Mouse (Mus musculus): ENCODE results near the gene Fam187b.

DNA sequence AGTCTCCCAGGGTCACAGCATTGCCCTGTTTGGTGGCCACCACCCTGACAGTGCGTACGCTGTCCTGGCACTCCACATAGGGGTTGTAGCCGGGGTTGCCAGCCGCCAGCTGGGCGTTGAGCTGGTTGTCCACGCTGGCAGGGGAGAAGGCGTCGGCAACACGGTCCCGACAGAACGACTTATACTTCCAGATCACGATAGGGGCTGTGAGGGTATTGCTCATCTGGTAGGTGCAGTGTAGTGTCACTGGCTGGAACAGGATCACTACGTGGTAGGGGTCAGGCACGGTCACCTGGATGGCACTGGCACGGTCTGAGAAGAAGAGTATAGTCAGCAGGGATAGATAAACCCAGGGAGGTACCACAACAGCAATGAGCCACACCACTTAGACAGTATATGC is 1.7 kb upstream of the Fam187b start:
- TF ChIP-seq KAT2A (conservative IDR thresholded peaks at IDR 0.05; ENCODE audit: low read depth, low read length) (no peak), ZKSCAN1 (IDR thresholded peaks at IDR 0.05; ENCODE audit: low read depth, low read length) (no peak), TCF12 (IDR thresholded peaks at IDR 0.05; ENCODE audit: low read depth, low read length) (no peak)

Measured in MEL (cell line).